Mouse (Mus musculus): ENCODE measurements around the gene Capza2. TPM values are rescaled to one million over a fixed set of nuclear protein-coding genes. Genes with fewer than 3 reads are reported as not detected.

Gene Capza2
- total RNA-seq, 2 experiments from 2014 or later, result 141 to 158 TPM

DNA sequence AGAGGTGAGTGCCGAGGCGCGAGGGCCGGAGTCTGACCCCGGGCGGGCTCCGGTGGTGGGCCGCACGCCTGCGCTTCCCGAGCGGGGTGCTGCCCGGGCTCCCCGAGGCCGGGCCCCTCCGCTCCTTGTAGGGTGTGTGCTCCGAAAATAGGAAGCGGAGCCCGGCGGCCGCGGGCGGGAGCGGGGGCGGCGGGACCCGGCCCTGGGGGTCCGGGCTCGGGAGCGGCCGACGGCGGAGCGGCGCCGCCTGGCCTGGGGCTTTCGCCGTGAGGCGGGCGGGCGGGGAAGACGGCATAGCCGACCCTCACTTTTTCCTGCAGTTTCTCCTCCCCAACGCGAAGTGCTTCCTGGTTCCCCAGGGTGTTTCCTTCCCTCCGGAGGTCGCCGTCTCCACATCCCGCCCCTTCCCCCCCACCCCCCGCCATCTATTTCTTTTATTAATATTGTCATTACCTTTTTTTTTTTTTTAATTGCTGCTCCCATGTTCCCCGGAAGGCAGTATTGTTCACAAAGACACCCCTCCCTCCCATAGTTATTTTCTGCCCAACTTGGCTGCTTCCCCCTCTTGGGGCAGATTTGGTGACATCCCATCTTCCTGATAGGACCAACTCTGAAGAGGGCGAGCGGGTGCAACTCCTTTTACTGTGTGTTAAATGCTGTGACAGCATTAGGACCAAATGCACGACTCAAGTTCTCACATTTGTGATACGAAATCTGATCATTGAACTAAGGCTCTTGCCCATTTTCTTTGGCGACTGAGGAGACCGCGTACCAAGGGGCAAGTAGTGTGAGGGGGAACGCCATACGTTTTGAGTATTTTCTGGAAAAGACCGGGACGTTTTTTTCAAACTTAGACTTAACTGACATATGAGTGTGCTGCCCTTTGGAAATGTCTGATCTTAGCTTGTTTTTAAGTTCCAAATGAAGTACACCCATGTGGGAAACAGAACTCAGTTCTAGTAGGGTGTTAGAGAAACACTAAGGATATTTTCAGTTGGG is 1.5 kb downstream of the Capza2 start:
- intact Hi-C loops (cut with DNase I), result loop anchor here (5.0 kb wide), 1 partner anchor 55 kb away; the partner anchor contains the start of gene St7
- DNase-seq (ENCODE audit: low spot score), result no peak

DNA sequence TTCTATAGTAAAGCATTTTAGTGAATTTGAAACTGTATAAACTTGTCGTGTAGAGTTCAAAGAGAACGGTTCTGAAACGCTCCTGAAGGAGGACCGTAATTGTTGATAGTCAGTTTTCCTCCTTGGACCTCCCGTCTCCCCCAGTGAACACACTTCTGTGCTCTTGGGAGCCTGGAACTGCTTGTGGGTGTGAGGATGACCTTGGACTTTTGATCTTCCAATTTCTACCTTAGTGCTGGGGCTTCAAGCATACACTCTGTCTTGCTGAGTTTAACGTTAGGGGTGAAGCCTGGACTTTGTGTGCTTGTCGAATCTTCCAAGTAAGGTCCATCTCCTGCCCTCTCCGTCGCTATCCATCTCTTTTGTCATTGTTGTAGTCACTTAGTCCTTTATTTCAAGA is 4.0 kb downstream of the Capza2 start:
- no peak for DNase-seq (ENCODE audit: low spot score)
- intact Hi-C loops (cut with DNase I), result no loop called here

DNA sequence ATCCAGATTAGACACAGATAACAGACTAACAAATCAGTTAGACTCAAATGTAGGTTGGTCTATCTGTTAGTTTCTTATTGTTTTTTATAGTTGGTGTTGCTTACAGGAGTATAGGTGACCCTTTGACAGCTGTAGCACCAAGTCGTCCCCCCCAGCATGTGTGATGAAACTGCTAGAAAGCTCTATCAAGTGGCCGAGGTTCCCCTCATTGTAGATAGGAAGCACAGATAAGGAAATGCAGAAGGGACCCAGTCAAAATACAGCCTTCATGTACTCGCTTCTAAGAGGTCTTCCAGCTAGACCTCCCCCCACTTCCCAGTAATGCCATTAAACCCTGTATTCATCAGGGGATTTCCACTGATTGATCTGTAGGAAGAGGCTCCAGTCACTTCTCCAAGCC is 6.7 kb downstream of the Capza2 start:
- intact Hi-C loops (cut with DNase I), result no loop called here
- DNase-seq (ENCODE audit: low spot score), result no peak

DNA sequence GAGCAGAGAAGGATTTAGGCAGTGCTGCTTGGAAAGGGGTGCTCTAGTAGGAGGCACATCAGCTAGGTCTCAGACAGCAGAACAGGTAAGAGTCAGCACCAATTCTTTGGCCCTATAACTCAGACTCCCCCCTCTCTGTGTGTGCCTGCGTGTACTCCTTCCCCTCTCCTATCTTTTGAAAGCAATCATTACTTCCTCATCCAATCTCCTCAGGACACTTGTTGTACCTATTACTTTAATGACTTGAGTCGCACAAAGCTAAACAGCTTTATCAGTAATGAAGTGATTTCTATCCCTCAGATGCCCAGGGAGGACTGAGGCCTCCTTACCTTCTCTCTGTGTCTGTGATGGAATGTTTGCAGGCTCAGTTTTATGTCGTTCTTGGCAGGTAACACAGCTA is 10.1 kb downstream of the Capza2 start:
- no peak for DNase-seq (ENCODE audit: low spot score)
- intact Hi-C loops (cut with DNase I), result no loop called here

DNA sequence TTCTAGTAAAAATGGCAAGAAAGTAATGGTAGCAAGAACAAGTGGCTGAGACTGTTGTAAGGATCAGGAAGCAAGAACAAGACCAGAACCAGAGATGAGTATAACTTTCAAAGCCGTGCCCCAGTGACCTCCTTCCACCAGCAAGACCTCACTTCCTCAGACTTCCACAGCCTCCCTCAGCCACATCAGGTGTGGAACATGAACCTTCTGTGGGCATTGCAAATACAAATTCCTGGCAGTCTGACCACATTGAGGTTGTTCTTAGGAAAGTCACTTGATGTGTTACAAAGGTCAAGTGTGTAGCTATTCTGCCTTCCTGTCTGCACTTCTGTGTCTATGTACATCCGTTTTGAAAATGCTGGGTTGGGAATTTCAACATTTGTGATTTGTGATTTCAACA is 16.1 kb downstream of the Capza2 start:
- no peak for DNase-seq (ENCODE audit: low spot score)
- intact Hi-C loops (cut with DNase I), result no loop called here

DNA sequence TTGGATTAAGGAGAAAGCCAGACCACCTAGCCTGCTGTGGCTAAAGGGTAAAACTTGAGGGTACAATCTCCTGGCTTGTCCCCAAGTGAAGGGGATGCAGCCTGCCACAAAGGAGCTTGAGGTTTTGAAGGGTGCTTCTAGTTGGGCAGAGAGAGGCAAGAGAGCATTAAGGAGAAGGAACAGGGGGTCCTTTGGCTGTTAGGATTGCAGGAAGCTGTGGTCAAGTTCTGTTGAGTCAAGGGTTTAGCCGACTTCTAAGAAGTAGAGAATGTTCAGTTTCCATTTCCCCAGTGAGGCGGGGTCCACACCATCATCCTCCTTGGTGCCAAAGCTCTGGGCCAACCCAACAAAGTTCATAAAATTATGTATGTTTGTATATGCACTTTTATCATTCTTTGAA is 19.0 kb downstream of the Capza2 start:
- no peak for DNase-seq (ENCODE audit: low spot score)
- intact Hi-C loops (cut with DNase I), result no loop called here

DNA sequence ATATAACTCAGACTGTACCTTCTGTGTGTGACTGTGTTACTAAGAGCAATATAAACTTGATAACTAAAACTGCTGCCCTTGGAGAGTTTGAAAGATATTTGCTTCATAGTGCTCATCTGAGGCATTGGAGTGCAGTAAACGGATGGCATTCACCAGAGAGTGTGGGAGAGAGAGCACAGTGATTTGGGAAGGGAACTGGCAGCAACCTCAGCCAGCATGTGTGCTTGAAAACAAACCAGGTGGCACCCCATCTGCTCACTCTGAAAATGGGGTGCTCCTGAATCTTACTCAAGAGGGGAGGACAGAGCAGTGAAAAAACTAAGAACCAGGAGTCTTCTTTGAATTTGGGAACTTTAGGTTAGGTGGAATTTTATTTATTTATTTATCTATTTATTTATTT is 21.3 kb downstream of the Capza2 start:
- intact Hi-C loops (cut with DNase I), result no loop called here

DNA sequence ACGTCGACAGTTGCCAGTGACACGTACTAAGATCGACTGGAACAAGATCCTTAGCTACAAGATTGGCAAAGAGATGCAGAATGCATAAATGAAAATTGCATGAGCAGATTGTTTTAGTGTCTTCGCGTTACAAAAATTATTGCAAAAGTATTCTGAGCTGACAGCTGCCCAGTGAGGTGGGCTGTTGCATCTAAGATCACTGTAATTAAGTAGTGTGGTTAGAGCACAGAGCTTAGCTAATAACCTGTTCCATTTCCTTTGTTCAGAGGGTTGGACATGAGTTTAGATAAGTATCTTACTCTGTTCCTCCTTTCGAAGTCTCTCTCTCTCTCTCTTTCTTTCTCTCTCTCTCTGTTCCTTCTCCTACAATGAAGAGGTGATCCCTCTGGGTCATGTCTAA is 29.3 kb downstream of the Capza2 start:
- intact Hi-C loops (cut with DNase I), result no loop called here
- DNase-seq (ENCODE audit: low spot score), result no peak

More for the DNA sequence above, 21.3 kb downstream of the Capza2 start:
- DNase-seq (ENCODE audit: low spot score), result no peak

DNA sequence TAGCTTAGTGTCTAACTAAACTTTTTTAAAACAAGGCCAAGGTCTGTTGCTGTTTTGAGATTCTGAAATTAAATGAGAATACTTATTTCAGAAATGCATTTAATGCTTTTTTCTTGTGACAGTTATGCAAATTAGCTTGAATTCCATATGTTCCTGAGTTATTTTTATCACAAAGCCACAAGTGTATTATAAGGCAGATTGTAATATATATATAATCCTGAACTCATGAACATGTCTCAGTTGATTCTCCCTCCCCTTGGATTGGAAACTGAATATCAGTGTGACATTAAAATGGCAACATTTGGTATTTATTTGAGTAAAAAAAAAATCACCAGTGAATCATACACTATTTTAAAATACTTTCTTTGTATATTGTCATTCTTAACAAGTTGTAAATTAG is 30.0 kb downstream of the Capza2 start:
- intact Hi-C loops (cut with DNase I), result no loop called here
- DNase-seq (ENCODE audit: low spot score), result no peak

DNA sequence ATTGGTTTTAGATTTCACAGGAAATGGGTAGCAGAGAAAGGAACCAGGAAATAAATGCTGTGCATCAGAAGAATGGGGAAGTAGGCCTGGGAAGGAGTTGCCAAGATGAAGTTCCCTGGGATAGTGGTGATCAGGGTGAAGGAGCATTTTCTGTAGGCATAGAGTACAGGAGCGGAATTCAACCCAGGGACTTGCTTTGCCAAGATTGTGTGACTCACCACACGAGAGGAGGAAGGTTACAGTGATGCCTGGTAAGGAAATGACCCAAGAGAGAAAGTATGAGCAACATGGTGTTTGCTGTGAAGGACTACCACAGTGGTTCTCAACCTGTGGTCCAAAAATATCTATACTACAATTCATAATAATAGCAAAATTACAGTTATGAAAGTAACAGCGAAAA is 31.8 kb downstream of the Capza2 start:
- intact Hi-C loops (cut with DNase I), result no loop called here
- DNase-seq (ENCODE audit: low spot score), result no peak

DNA sequence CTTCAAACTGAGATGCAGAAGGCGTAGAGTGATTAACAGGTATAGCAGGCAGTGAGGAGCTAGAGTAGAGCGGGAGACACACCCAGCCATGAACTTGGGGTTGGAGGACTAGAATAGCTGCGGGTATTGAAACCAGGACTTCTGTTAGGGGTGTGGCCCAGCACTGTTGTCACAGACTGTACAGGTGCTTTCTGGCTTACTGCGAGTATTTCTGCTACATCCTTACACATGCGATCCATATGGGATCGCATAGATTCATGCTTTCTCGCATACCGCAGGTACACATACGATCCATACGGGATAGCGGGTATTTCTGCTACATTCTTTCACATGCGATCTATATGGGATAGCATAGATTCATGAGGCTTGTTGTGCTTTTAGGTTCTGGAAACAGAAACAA is 32.3 kb downstream of the Capza2 start:
- DNase-seq (ENCODE audit: low spot score), result no peak
- intact Hi-C loops (cut with DNase I), result no loop called here

DNA sequence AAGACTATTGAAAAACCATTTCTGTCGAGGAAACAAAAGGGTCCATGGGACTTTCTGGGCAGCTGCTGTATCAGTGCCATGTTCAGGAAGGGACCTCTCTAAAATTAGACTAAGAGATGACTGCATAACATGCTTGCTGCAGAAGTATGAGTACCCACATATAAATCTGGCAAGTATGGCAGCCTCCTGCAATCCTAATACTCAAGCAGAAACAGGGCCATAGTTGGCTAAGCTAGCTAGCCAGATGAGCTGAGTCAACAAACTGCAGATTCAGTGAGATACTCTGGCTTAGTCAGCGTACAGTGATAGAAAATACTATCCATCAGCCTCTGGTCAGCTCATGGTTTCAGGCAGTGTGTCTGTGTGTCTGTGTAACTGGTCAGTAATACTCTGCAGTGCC is 33.8 kb downstream of the Capza2 start:
- intact Hi-C loops (cut with DNase I), result no loop called here

DNA sequence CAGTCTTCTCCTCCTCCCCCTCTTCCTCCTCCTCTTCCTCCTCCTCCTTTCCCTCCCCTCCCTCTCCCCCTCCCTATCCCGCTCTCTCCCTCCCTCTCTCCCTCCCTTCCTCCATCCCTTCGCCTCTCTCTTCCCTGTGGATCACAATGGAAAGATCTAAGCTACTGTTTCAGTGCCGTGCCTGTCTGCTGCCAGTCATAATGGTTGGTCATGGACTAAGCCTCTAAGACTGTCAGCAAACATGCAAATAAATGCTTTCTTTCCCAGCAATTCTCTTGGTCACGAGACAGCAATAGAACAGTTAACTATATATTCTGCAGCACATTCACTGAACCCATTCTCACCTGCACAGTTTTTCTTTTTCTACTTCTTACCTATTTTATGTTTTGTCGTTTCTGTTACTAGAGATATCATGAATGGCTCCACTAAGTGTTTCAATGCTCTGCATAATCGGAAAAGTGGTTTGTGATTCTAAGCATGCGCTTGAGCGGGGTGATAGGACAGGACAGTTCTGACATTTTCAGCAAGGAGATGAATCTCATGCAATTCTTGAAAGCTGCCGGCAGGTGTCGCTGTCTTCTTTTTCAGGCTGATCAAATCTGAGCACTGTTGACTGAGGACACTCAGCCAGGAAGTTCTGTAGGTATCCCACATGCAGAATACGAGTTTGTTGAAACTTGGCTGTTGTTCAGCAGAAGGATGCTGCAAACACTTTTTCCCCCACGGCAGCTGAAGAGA is 39.2 kb downstream of the Capza2 start:
- intact Hi-C loops (cut with DNase I), result loop anchor here (2.0 to 5.0 kb wide), 3 partner anchors 50 to 402 kb away; no protein-coding TSS in a partner anchor
- DNase-seq (ENCODE audit: low spot score), result no peak

More for the DNA sequence above, 33.8 kb downstream of the Capza2 start:
- no peak for DNase-seq (ENCODE audit: low spot score)

DNA sequence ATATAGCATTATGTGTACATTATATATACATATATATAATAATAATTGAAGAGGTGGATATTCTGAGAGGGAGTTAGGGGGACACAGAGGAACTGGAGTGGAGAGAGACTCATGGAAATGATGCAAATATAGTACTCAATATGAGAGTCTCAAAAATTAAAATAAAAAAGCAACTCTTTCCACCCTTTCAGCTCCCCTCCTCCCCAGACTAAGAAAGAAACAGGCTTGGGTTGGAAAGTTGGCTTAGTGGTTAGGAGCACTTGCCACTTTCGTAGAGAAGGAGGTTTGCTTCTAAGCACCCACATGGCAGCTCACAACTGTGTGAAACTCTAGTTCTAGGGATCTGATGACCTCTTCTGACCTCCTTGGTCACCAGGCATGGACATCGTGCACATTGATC is 41.0 kb downstream of the Capza2 start:
- intact Hi-C loops (cut with DNase I), result loop anchor here (5.0 kb wide), 1 partner anchor 400 kb away; no protein-coding TSS in a partner anchor
- no peak for DNase-seq (ENCODE audit: low spot score)

DNA sequence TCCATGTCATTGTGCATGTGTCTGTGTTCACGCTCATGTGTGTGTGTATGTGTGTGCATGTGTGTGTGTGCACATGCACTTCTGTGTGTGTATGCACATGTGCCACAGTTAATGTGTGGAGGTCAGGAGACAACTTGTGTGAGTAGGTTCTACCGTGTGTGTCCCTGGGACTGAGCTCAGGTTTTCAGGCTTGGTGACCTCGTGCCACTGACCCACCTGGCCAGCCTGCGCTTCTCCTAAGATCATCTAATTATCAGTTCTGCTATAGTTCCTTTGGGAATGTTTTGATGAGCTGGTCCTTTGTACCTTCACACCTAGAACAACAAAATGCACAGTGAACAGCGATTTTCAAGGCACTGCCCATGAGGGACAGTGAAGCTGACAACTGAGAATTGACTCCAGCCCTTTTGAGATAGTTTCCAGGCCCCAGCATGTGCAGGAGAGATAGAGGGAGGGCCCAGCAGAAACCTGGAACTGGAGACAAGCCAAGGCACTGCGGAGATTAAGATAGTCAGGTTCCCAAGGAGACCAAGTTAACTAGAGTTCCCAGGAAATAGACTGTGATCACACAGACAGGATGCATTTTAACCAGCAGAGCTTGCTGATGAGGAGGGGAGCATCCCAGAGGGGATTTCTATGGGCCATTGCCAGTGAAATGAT is 44.4 kb downstream of the Capza2 start:
- intact Hi-C loops (cut with DNase I), result no loop called here
- DNase-seq (ENCODE audit: low spot score), result no peak

DNA sequence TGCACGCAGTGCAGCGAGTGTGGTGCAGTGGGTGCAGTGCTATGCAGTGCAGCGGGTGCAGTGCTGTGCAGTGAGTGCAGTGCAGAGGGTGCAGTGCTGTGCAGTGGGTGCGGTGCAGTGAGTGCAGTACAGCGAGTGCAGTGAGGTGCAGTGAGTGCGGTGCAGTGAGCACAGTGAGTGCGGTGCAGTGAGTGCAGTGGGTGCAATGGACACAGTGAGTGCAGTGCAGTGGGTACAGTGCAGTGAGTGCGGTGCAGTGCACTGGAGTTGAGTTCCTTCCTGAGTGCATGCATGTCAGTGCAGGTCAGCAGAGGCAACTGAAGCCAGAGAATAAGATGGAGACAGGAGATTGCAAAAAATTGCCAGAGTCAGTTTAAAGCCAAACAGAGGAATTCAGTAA is 45.8 kb downstream of the Capza2 start:
- DNase-seq (ENCODE audit: low spot score), result no peak
- intact Hi-C loops (cut with DNase I), result no loop called here

DNA sequence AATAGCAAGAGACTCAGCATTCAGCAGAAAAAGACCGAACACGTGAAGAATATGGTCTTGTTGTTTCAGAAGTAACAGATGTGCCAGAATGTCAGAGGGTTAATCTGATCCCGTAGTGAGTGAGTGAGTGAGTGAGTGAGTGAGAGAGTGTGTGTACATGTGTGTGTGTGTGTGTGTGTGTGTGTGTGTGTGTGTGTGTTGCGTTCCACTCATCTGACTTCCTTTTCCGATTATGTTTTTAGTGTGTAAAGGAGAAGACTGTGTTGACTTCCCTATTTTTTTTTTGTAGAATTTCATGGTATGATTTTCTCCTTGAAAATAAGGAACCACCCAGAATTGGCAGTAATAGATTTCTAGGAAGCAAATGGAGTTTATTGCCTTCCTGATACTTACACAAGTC is 52.6 kb downstream of the Capza2 start:
- intact Hi-C loops (cut with DNase I), result no loop called here
- no peak for DNase-seq (ENCODE audit: low spot score)

DNA sequence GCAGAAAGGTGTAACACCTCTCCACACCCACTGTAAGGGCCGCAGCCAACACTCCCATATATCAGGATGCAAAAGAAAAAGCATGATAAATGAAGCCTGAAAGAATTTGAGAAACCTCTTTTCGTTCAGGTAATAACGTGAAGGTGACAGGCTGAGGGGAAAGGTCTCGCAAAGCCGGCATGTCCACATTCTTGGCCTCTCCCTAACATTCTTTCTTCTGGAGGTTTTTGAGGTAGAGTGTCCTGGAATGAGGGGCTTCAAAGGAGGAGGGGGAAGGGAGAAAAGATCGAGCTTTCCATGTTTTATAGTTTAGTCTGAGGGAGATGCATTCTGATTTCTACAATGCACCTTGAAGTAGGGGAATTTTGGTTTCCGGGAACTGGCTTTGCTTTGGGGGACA is 56.6 kb downstream of the Capza2 start, which contains the start of gene St7:
St7 (plus strand) TSS at position 287 of the 400 bp plus-strand sequence.
- intact Hi-C loops (cut with DNase I), result loop anchor here (5.0 kb wide), 1 partner anchor 55 kb away; the partner anchor contains the start of gene Capza2
- DNase-seq (ENCODE audit: low spot score), result no peak

DNA sequence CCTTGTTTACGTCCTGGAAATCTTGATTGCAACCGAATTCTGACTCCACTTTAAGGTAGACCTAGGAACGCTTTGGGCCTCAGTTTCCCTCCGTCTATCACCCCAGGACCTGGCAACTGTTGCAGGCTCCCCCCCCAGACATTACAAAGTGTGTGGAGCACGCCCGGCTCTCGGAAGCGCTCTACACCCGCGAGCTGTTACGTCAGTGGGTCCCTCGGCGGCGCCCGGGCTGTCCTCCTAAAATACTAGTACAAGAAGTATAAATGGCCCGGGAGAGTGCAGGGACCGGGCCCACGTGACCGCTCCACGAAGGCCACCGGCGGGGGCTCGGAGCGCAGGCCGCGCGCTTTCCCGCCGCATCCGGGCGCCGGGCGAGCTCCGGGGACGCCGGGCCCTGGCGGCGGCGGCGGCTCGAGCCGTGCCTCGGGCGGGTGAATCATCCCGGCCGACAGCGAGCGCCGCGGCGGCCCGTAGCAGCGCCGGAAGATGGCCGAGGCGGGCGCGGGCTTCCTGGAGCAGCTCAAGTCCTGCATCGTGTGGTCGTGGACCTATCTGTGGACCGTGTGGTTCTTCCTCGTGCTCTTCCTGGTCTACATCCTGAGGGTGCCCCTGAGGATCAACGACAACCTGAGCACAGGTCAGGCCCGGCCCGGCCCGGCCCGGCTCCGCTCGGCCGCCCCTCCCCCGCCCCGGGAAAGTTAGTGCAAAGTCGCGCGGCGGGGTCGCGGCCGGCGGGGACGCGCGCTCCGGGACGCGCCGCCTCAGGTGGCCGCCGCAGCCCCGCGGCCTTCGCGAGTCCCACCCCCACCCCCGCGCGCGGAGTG is 57.9 kb downstream of the Capza2 start:
- intact Hi-C loops (cut with DNase I), result loop anchor here (2.0 to 5.0 kb wide), 2 partner anchors 57 to 59 kb away; partner anchors contain the start of gene Capza2
- DNase-seq (ENCODE audit: low spot score), result peak; percentile 66
